ENCODE assay signal across 8 mouse cellular contexts in the genomic region with DNA sequence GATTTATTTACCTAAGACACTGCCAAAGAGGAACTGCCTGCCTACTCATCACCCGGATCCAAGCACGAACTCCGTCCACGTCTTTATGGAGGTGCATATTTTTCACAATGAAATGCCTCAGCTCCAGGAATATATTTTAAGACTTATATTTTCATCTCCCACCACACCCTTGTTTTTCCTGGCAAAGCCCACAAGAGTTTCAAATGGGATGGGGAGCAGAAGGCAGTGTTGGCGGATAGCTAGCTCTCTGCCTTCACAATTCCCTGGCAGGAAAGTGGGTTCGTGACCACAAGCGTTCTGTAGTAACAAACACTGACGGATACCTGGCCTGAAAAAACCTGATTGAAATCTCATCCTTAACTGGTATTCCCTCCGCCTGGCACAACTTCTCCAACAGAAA. TPM values are rescaled to one million over a fixed set of nuclear protein-coding genes. Genes with fewer than 3 reads are reported as not detected.
DNase-seq lines count a peak whose midpoint lies in the region; ATAC-seq and TF ChIP-seq lines count a peak whose summit lies in the region.

No protein-coding gene starts in this region.

- H3K4me2 ChIP-seq in CH12.LX (ENCODE audit: insufficient read depth, low read depth, poor library complexity, severe bottlenecking) = peak overlapping the region; percentile 92
- H3K4me2 ChIP-seq in forebrain, postnatal 0 days (ENCODE audit: low read depth) = peak overlapping the region; percentile 77
- H3K4me2 ChIP-seq in limb, embryonic 11.5 days (ENCODE audit: low read depth, severe bottlenecking) = peak overlapping the region; percentile 57

- H3K4me3 ChIP-seq in CH12.LX (replicated peaks in 1 of 3; ENCODE audit: low read depth in 2 of 3, low read length in 2 of 3, poor library complexity in 1 of 3) = peak overlapping the region in 2 of 3 experiments; percentile 73 to 82
- peak overlapping the region; percentile 86 for H3K4me3 ChIP-seq in forebrain, postnatal 0 days (ENCODE audit: low read depth, low read length)
- H3K4me3 ChIP-seq in limb, embryonic 11.5 days (ENCODE audit: low read depth, low read length) = peak overlapping the region; percentile 66
- peak overlapping the region; percentile 61 for H3K4me3 ChIP-seq in olfactory bulb, adult 2 months (ENCODE audit: insufficient read depth, low read depth, low read length)

- 24% methylated on average over 9 of the region's 9 CpGs for WGBS in forebrain, postnatal 0 days
- 58% methylated on average over 9 of the region's 9 CpGs for WGBS in limb, embryonic 11.5 days
- WGBS in olfactory bulb, adult 2 months = 30% methylated on average over 9 of the region's 9 CpGs

- no peak for TF ChIP-seq EP300 in CH12.LX (IDR thresholded peaks at IDR 0.05; ENCODE audit: low read length)

- H3K4me1 ChIP-seq in CH12.LX (ENCODE audit: control insufficient read depth in 1 of 2, insufficient read depth in 2 of 2) = peaks cover 6 to 17% of the 10 kb centered on the region in 2 experiments; a peak in 2 of 4 replicates
- H3K4me1 ChIP-seq in forebrain, postnatal 0 days (ENCODE audit: insufficient read depth) = peaks cover 38% of the 10 kb centered on the region
- peaks cover 18% of the 10 kb centered on the region for H3K4me1 ChIP-seq in limb, embryonic 11.5 days (ENCODE audit: control insufficient read depth, insufficient read depth, low read length)
- peaks cover 21% of the 10 kb centered on the region for H3K4me1 ChIP-seq in olfactory bulb, adult 2 months (ENCODE audit: control insufficient read depth, insufficient read depth, low read length)

- H3K27me3 ChIP-seq in CH12.LX (replicated peaks) = peaks cover 2% of the 10 kb centered on the region
- no peaks in the 10 kb centered on the region for H3K27me3 ChIP-seq in forebrain, postnatal 0 days (ENCODE audit: insufficient read depth, low read length)
- no peaks in the 10 kb centered on the region for H3K27me3 ChIP-seq in limb, embryonic 11.5 days (ENCODE audit: control insufficient read depth, insufficient read depth, low read length)

- TF ChIP-seq RAD21 in CH12.LX (IDR thresholded peaks at IDR 0.05; ENCODE audit: low read depth, low read length) = no peak

- peaks cover 0 to 5% of the 10 kb centered on the region in 2 experiments for H3K36me3 ChIP-seq in CH12.LX (replicated peaks in 1 of 2; ENCODE audit: control insufficient read depth in 1 of 2, insufficient read depth in 1 of 2, low read length in 1 of 2)
- no peaks in the 10 kb centered on the region for H3K36me3 ChIP-seq in forebrain, postnatal 0 days (ENCODE audit: insufficient read depth)
- no peaks in the 10 kb centered on the region; the same call in 1 of the 2 replicates for H3K36me3 ChIP-seq in limb, embryonic 11.5 days (ENCODE audit: control insufficient read depth, insufficient read depth, low read length)

- in situ Hi-C loops in CH12.LX (cut with MboI; ENCODE audit: low pct_ligation_motif_present, low pct_unique_long_range_greater_than_20kb, low sequenced_read_pairs) = no loop called here

- no peaks in the 10 kb centered on the region for H3K79me2 ChIP-seq in CH12.LX (replicated peaks; ENCODE audit: control insufficient read depth, extremely low read depth, insufficient read depth, poor library complexity, severe bottlenecking)

- H3K9ac ChIP-seq in CH12.LX (ENCODE audit: insufficient read depth, low read depth) = peak overlapping the region; percentile 73; the same call in 1 of the 2 replicates
- H3K9ac ChIP-seq in forebrain, postnatal 0 days = peak overlapping the region; percentile 84
- H3K9ac ChIP-seq in limb, embryonic 11.5 days (ENCODE audit: low read length) = peak overlapping the region; percentile 72

- TF ChIP-seq CTCF in CH12.LX (conservative IDR thresholded peaks at IDR 0.05 in 1 of 2, IDR thresholded peaks at IDR 0.05 in 1 of 2; ENCODE audit: low read depth in 2 of 2, low read length in 2 of 2) = no peak
- no peak for TF ChIP-seq CTCF in forebrain, postnatal 0 days (IDR thresholded peaks at IDR 0.05; ENCODE audit: low read depth)
- no peak for TF ChIP-seq CTCF in olfactory bulb, adult 2 months (IDR thresholded peaks at IDR 0.05; ENCODE audit: insufficient read depth, low read depth, low read length)

- TF ChIP-seq POLR2A in CH12.LX (IDR thresholded peaks at IDR 0.05; ENCODE audit: low read depth, low read length) = no peak
- no peak for TF ChIP-seq POLR2A in olfactory bulb, adult 2 months (IDR thresholded peaks at IDR 0.05; ENCODE audit: insufficient read depth, low read depth, low read length)

- dilution Hi-C loops in CH12.LX (cut with MboI; ENCODE audit: extremely low pct_ligation_motif_present, extremely low pct_unique_long_range_greater_than_20kb, low sequenced_read_pairs) = no loop called here

- H3K9me3 ChIP-seq in CH12.LX (replicated peaks; ENCODE audit: low read length) = no peaks in the 10 kb centered on the region
- no peaks in the 10 kb centered on the region for H3K9me3 ChIP-seq in forebrain, postnatal 0 days (ENCODE audit: low read length)
- no peaks in the 10 kb centered on the region for H3K9me3 ChIP-seq in limb, embryonic 11.5 days (ENCODE audit: control insufficient read depth, low read length)

- DNase-seq in frontal cortex, adult 2 months (ENCODE audit: extremely low spot score in 1 of 2, low spot score in 1 of 2) = peak; percentile 43 to 77
- DNase-seq in frontal cortex, postnatal 25 days (ENCODE audit: low spot score in 2 of 2) = no peak
- no peak for DNase-seq in CH12.LX (ENCODE audit: extremely low read depth)
- no peak for DNase-seq in forebrain, postnatal 0 days
- peak; percentile 25 for DNase-seq in limb, embryonic 11.5 days (ENCODE audit: low spot score)
- DNase-seq in yolk sac, embryonic 10.5 days (ENCODE audit: low spot score) = no peak
- DNase-seq in adrenal gland, adult 2 months = no peak

- ATAC-seq in forebrain, postnatal 0 days = no peak
- ATAC-seq in limb, embryonic 11.5 days (ENCODE audit: insufficient number of reproducible peaks, low FRiP score, low TSS enrichment, low read depth) = no peak

- no peak overlapping the region for H3K27ac ChIP-seq in CH12.LX (ENCODE audit: insufficient read depth, low read depth)
- peak overlapping the region; percentile 95; the same call in 1 of the 2 replicates for H3K27ac ChIP-seq in forebrain, postnatal 0 days (ENCODE audit: low read depth, low read length)
- no peak overlapping the region for H3K27ac ChIP-seq in limb, embryonic 11.5 days (replicated peaks; ENCODE audit: low read depth, low read length)
- peak overlapping the region; percentile 23 for H3K27ac ChIP-seq in olfactory bulb, adult 2 months (ENCODE audit: insufficient read depth, low read depth, low read length)

TF ChIP-seq in CH12.LX, 34 proteins besides CTCF, POLR2A, EP300 and RAD21:
- no peak for TF ChIP-seq POLR2AphosphoS2 (IDR thresholded peaks at IDR 0.05; ENCODE audit: low read depth, low read length)
- TF ChIP-seq CHD2 (IDR thresholded peaks at IDR 0.05; ENCODE audit: low read length) = no peak
- TF ChIP-seq RCOR1 (conservative IDR thresholded peaks at IDR 0.05; ENCODE audit: low read depth, low read length) = no peak
- no peak for TF ChIP-seq ZNF384 (IDR thresholded peaks at IDR 0.05; ENCODE audit: low read depth, low read length)
- no peak for TF ChIP-seq ZKSCAN1 (IDR thresholded peaks at IDR 0.05; ENCODE audit: borderline replicate concordance, low read depth, low read length)
- TF ChIP-seq USF2 (conservative IDR thresholded peaks at IDR 0.05; ENCODE audit: low read depth, low read length) = no peak
- TF ChIP-seq USF1 (IDR thresholded peaks at IDR 0.05; ENCODE audit: low read depth, low read length) = no peak
- no peak for TF ChIP-seq TBP (conservative IDR thresholded peaks at IDR 0.05; ENCODE audit: low read depth, low read length)
- TF ChIP-seq JUN (IDR thresholded peaks at IDR 0.05; ENCODE audit: insufficient read depth, low read depth, low read length) = no peak

RNA-seq across cellular contexts. Expression of gene 2310022B05Rik, which starts 1.4 kb away (rescaled TPM):
- polyA plus RNA-seq in frontal cortex, adult 2 months (2012; rRNA removed) = 61.8 and 62.4 TPM in 2 replicates
- total RNA-seq in CH12.LX (2012; rRNA removed) (3.4 and 5.7 TPM in 2 replicates), CH12.LX (2014; rRNA removed) (2.2 and 3.2 TPM in 2 replicates)
- 7.1 and 7.8 TPM in 2 replicates for polyA plus RNA-seq in CH12.LX (2012; ENCODE audit: insufficient read length, low read depth)
- 68.2 and 79.7 TPM in 2 replicates for total RNA-seq in forebrain, postnatal 0 days (2014; rRNA removed)
- polyA plus RNA-seq in forebrain, postnatal 0 days (2015; fragmentation: Nextera tagmentation; extraction: Ambion mirVana) = 35.7 and 37.8 TPM in 2 replicates
- 28.2 and 30.4 TPM in 2 replicates for polyA plus RNA-seq in limb, embryonic 11.5 days (2014; fragmentation: Nextera tagmentation; extraction: Ambion mirVana)
- polyA plus RNA-seq in olfactory bulb, adult 2 months (2012; ENCODE audit: insufficient read depth, insufficient read length, low replicate concordance, missing spikeins) = not detected in 2 replicates
- total RNA-seq in adrenal gland, adult 2 months (2021) = 10 to 100 TPM; 34.1 to 56.7 TPM
- 37.6 and 49.4 TPM in 2 replicates for polyA plus RNA-seq in adrenal gland, adult 2 months (2012; rRNA removed)

Comparison
In these comparisons a context has a peak if more than half of its experiments do, and no peak if none do; other contexts are left out.
1. DNase-seq: peak in frontal cortex, adult 2 months (2 of 2) and limb, embryonic 11.5 days (single experiment); none in frontal cortex, postnatal 25 days (0 of 2), CH12.LX (single experiment), forebrain, postnatal 0 days (single experiment), yolk sac, embryonic 10.5 days (single experiment) and adrenal gland, adult 2 months (single experiment).
2. H3K27ac ChIP-seq: peak in forebrain, postnatal 0 days (single experiment) and olfactory bulb, adult 2 months (single experiment); none in CH12.LX (single experiment) and limb, embryonic 11.5 days (single experiment).
3. Peak in every context shown above with its lines, with median percentiles within 50 percentile points of each other: H3K4me2 ChIP-seq, H3K4me3 ChIP-seq and H3K9ac ChIP-seq.